Mouse (Mus musculus) monocyte, adult 5-6 weeks (primary cell): ENCODE measurements around the gene Brwd1. TPM values are rescaled to one million over a fixed set of nuclear protein-coding genes. Genes with fewer than 3 reads are reported as not detected.

Source experiments
- ATAC-seq: fragments of 153-309, 156-312 bp; replicated peaks from 2 replicates; pipeline ENCODE4 v1.8.0; 2017; ENCODE audit warnings: mild to moderate bottlenecking; ENCODE audit not compliant: low TSS enrichment, insufficient number of reproducible peaks, severe bottlenecking, poor library complexity, low FRiP score
- total RNA-seq: library from RNA; stranded (forward); fragments of 200-1000, 200-491, 200-594 nt; gene quantifications from 3 replicates; pipeline ENCODE4 v1.2.3, GENCODE M21; 2017

Gene Brwd1
- total RNA-seq, 1 experiment from 2014 or later: 111 TPM

- ATAC-seq: no peak
These were observed 139.1 kb downstream of the Brwd1 start for GRCm38 (mm10) chr16:95943186-95943585.

Other genes with a start within 250 kb of the Brwd1 start
- 21.3 to 27.5 TPM (median 22.7 TPM) in 3 replicates for gene Psmg1, start 91.6 kb downstream of the Brwd1 start, total RNA-seq
- 39.7 to 60.5 TPM (median 49.6 TPM) in 3 replicates for gene Hmgn1, start 45.2 kb upstream of the Brwd1 start, total RNA-seq
- 6.2 to 15.9 TPM (median 8.8 TPM) in 3 replicates for gene Wrb, start 62.9 kb upstream of the Brwd1 start, total RNA-seq
- not detected in 3 replicates for gene Lca5l, start 109.7 kb upstream of the Brwd1 start, total RNA-seq
- not detected in 3 replicates for gene Sh3bgr, start 117.9 kb upstream of the Brwd1 start, total RNA-seq
- 0.29 TPM in 1 of 3 replicates, not detected in the others for gene B3galt5, start 153.3 kb upstream of the Brwd1 start, total RNA-seq